Mouse (Mus musculus): ENCODE data around the gene Borcs8. TPM values are rescaled to one million over a fixed set of nuclear protein-coding genes. Genes with fewer than 3 reads are reported as not detected.

The Borcs8 gene
- polyA plus RNA-seq, 1 experiment from 2014 or later, result 38.0 TPM

DNA sequence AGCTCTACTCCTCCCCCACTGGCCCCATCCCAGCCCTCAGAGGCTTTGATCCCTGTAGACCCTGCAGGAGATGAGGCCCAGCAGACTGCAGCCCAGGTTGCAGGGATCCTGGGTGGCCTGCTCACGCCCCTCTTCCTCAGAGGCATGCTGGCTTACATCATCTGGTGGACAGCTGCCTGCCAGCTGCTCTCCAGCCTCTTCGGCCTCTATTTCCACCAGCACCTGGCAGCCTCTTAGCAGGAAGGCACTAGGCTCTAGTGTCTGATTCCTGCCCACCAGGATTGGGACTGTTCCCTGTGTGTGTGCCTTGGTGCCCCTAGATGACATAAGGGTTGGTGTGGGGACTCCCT lies 42.6 kb downstream of the Borcs8 start:
- H3K27me3 ChIP-seq (ENCODE audit: control insufficient read depth, insufficient read depth, low read length), result no peaks in the 10 kb centered on the region
- H3K4me2 ChIP-seq (ENCODE audit: low read depth, low read length), result no peak overlapping the region
- H3K36me3 ChIP-seq (ENCODE audit: control insufficient read depth, insufficient read depth, low read length), result peaks cover 12% of the 10 kb centered on the region; the same call in 1 of the 2 replicates
- ATAC-seq (ENCODE audit: insufficient read depth, low FRiP score), result no peak
- no peaks in the 10 kb centered on the region for H3K9me3 ChIP-seq (replicated peaks; ENCODE audit: control insufficient read depth, low read length)
- no peak overlapping the region for H3K27ac ChIP-seq (ENCODE audit: low read length)
- no peak overlapping the region for H3K9ac ChIP-seq (ENCODE audit: low read length)
- WGBS, result 53% methylated on average over 2 of the region's 2 CpGs
- H3K4me1 ChIP-seq (ENCODE audit: control insufficient read depth, insufficient read depth, low read length), result 0 out of 2 replicates have a peak, but pooled peaks cover 8% of the 10 kb centered on the region
- H3K4me3 ChIP-seq (replicated peaks; ENCODE audit: low read length), result no peak overlapping the region

DNA sequence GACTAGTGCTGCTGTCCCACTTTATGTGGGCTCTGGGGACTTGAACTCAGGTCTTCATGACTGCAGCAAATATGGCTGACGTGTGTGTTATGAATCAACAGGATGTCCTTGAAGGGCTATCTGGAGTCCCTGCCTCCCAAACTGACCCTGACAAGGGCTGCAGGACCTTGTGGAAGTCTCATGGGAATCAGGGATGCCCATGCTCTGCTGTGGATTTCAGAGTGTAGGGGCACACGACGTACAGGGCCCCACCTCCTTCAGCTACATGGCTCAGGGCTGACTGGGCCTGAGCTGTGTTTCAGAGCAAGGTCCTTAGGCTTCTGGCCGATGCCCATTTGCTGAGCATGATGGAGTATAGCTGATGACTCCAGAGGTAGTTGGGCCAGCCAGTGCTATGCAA lies 43.9 kb downstream of the Borcs8 start:
- 85% methylated on average over 4 of the region's 4 CpGs for WGBS
- Histone ChIP-seq H3K9ac (ENCODE audit: low read length) (no peak overlapping the region), H3K9me3 (replicated peaks; ENCODE audit: control insufficient read depth, low read length) (no peaks in the 10 kb centered on the region), H3K4me3 (replicated peaks; ENCODE audit: low read length) (no peak overlapping the region), H3K27me3 (ENCODE audit: control insufficient read depth, insufficient read depth, low read length) (no peaks in the 10 kb centered on the region), H3K36me3 (ENCODE audit: control insufficient read depth, insufficient read depth, low read length) (peaks cover 9% of the 10 kb centered on the region; the same call in 1 of the 2 replicates), H3K4me2 (ENCODE audit: low read depth, low read length) (no peak overlapping the region), H3K27ac (ENCODE audit: low read length) (no peak overlapping the region), H3K4me1 (ENCODE audit: control insufficient read depth, insufficient read depth, low read length) (0 out of 2 replicates have a peak, but pooled peaks cover 8% of the 10 kb centered on the region)
- no peak for ATAC-seq (ENCODE audit: insufficient read depth, low FRiP score)

DNA sequence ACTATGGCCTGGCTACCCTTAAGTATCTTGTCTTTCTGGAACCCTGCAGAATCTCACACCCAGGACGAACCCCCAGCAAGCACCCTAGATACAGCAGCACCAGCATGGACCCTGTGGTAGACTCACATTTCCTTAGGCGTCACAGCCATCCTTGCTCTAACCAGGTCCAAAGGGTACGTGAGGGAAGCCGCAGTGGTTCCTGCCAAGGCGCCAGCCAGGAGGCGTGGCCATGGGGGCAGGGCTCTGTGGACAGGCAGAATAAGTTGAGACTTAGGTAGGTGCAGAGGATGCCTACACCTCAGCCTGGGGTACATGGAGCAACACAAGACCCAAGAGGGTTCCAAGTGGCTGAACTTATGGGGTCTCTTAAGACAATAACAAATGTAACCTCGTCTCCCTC lies 49.4 kb downstream of the Borcs8 start:
- WGBS, result 54% methylated on average over 7 of the region's 7 CpGs
- H3K4me2 ChIP-seq (ENCODE audit: low read depth, low read length), result no peak overlapping the region
- H3K27ac ChIP-seq (ENCODE audit: low read length), result no peak overlapping the region

DNA sequence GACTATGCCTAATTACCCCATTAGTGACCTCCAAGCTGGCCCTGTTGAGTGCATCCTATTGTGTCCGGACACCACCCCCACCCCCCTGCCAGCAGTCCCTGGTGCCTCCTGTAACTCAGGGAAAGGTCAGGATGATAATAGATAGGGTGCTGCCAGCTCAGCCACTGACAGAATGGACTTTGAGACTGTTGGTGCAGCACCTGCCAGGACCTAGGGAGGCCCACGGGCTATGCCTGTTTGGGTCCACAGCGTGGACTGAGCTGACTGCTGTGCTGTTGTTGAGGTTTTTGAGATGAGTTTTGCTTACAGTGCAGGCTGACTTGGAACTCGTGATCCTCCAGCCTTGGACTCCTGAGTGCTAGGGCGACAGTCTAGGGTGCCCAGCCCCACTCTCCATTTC lies 53.9 kb downstream of the Borcs8 start:
- H3K27me3 ChIP-seq (ENCODE audit: control insufficient read depth, insufficient read depth, low read length), result no peaks in the 10 kb centered on the region
- WGBS, result 66% methylated on average over 5 of the region's 5 CpGs
- no peak overlapping the region for H3K4me3 ChIP-seq (replicated peaks; ENCODE audit: low read length)
- H3K36me3 ChIP-seq (ENCODE audit: control insufficient read depth, insufficient read depth, low read length), result no peaks in the 10 kb centered on the region
- no peak overlapping the region for H3K4me2 ChIP-seq (ENCODE audit: low read depth, low read length)
- no peak overlapping the region for H3K9ac ChIP-seq (ENCODE audit: low read length)
- 0 out of 2 replicates have a peak, but pooled peaks cover 3% of the 10 kb centered on the region for H3K4me1 ChIP-seq (ENCODE audit: control insufficient read depth, insufficient read depth, low read length)
- ATAC-seq (ENCODE audit: insufficient read depth, low FRiP score), result peak; percentile 57; the same call in 1 of the 2 replicates
- no peak overlapping the region for H3K27ac ChIP-seq (ENCODE audit: low read length)
- no peaks in the 10 kb centered on the region for H3K9me3 ChIP-seq (replicated peaks; ENCODE audit: control insufficient read depth, low read length)

More for the DNA sequence above, 49.4 kb downstream of the Borcs8 start:
- Histone ChIP-seq H3K9me3 (replicated peaks; ENCODE audit: control insufficient read depth, low read length) (no peaks in the 10 kb centered on the region), H3K4me1 (ENCODE audit: control insufficient read depth, insufficient read depth, low read length) (no peaks in the 10 kb centered on the region), H3K9ac (ENCODE audit: low read length) (no peak overlapping the region), H3K4me3 (replicated peaks; ENCODE audit: low read length) (no peak overlapping the region), H3K27me3 (ENCODE audit: control insufficient read depth, insufficient read depth, low read length) (no peaks in the 10 kb centered on the region), H3K36me3 (ENCODE audit: control insufficient read depth, insufficient read depth, low read length) (no peaks in the 10 kb centered on the region)
- ATAC-seq (ENCODE audit: insufficient read depth, low FRiP score), result peak; percentile 51; the same call in 1 of the 2 replicates

GRCm38 (mm10) chr8:70194191-70194590 lies 54.9 kb downstream of the Borcs8 start:
- H3K27me3 ChIP-seq (ENCODE audit: control insufficient read depth, insufficient read depth, low read length), result no peaks in the 10 kb centered on the region
- H3K4me3 ChIP-seq (replicated peaks; ENCODE audit: low read length), result no peak overlapping the region
- H3K27ac ChIP-seq (ENCODE audit: low read length), result no peak overlapping the region
- H3K4me2 ChIP-seq (ENCODE audit: low read depth, low read length), result no peak overlapping the region
- no peaks in the 10 kb centered on the region for H3K9me3 ChIP-seq (replicated peaks; ENCODE audit: control insufficient read depth, low read length)
- H3K4me1 ChIP-seq (ENCODE audit: control insufficient read depth, insufficient read depth, low read length), result 0 out of 2 replicates have a peak, but pooled peaks cover 3% of the 10 kb centered on the region
- H3K9ac ChIP-seq (ENCODE audit: low read length), result no peak overlapping the region
- no peak for ATAC-seq (ENCODE audit: insufficient read depth, low FRiP score)
- H3K36me3 ChIP-seq (ENCODE audit: control insufficient read depth, insufficient read depth, low read length), result no peaks in the 10 kb centered on the region
- 78% methylated on average over 3 of the region's 3 CpGs for WGBS

GRCm38 (mm10) chr8:70195762-70196161 lies 56.5 kb downstream of the Borcs8 start:
- Histone ChIP-seq H3K36me3 (ENCODE audit: control insufficient read depth, insufficient read depth, low read length) (no peaks in the 10 kb centered on the region), H3K9ac (ENCODE audit: low read length) (no peak overlapping the region)
- WGBS, result 76% methylated on average over 2 of the region's 2 CpGs

More at GRCm38 (mm10) chr8:70195762-70196161, 56.5 kb downstream of the Borcs8 start:
- no peak overlapping the region for H3K4me2 ChIP-seq (ENCODE audit: low read depth, low read length)
- no peaks in the 10 kb centered on the region for H3K9me3 ChIP-seq (replicated peaks; ENCODE audit: control insufficient read depth, low read length)
- no peak for ATAC-seq (ENCODE audit: insufficient read depth, low FRiP score)
- peaks cover 13% of the 10 kb centered on the region for H3K4me1 ChIP-seq (ENCODE audit: control insufficient read depth, insufficient read depth, low read length)
- H3K27me3 ChIP-seq (ENCODE audit: control insufficient read depth, insufficient read depth, low read length), result no peaks in the 10 kb centered on the region
- no peak overlapping the region for H3K27ac ChIP-seq (ENCODE audit: low read length)
- H3K4me3 ChIP-seq (replicated peaks; ENCODE audit: low read length), result no peak overlapping the region

Small RNA genes lying within 50 kb of the gene (microRNA-seq; reads per million reads assigned to microRNA genes)
- not detected for gene Mir7066

Other genes starting within 250 kb of the Borcs8 start
- 2.1 and 2.3 TPM in 2 replicates for gene Tssk6, start 237.3 kb upstream of the Borcs8 start, polyA plus RNA-seq (2015; fragmentation: Nextera tagmentation; extraction: Ambion mirVana)
- gene Ndufa13, start 236.9 kb upstream of the Borcs8 start, polyA plus RNA-seq (2015; fragmentation: Nextera tagmentation; extraction: Ambion mirVana), result 170 and 193 TPM in 2 replicates
- gene Yjefn3, start 236.8 kb upstream of the Borcs8 start, polyA plus RNA-seq (2015; fragmentation: Nextera tagmentation; extraction: Ambion mirVana), result 3.0 and 3.2 TPM in 2 replicates
- gene Gatad2a, start 143.1 kb upstream of the Borcs8 start, polyA plus RNA-seq (2015; fragmentation: Nextera tagmentation; extraction: Ambion mirVana), result 29.7 and 32.3 TPM in 2 replicates
- gene Mau2, start 96.8 kb upstream of the Borcs8 start, polyA plus RNA-seq (2015; fragmentation: Nextera tagmentation; extraction: Ambion mirVana), result 46.1 and 46.7 TPM in 2 replicates
- gene Sugp1, start 96.7 kb upstream of the Borcs8 start, polyA plus RNA-seq (2015; fragmentation: Nextera tagmentation; extraction: Ambion mirVana), result 39.1 and 42.0 TPM in 2 replicates
- gene Tm6sf2, start 66.6 kb upstream of the Borcs8 start, polyA plus RNA-seq (2015; fragmentation: Nextera tagmentation; extraction: Ambion mirVana), result 8.4 and 11.6 TPM in 2 replicates
- 0.28 TPM in 1 of 2 replicates, not detected in the other for gene Hapln4, start 56.0 kb upstream of the Borcs8 start, polyA plus RNA-seq (2015; fragmentation: Nextera tagmentation; extraction: Ambion mirVana)
- 0.96 and 1.4 TPM in 2 replicates for gene Ncan, start 18.6 kb upstream of the Borcs8 start, polyA plus RNA-seq (2015; fragmentation: Nextera tagmentation; extraction: Ambion mirVana)
- gene Nr2c2ap, start 8.2 kb upstream of the Borcs8 start, polyA plus RNA-seq (2015; fragmentation: Nextera tagmentation; extraction: Ambion mirVana), result 35.7 and 37.1 TPM in 2 replicates
- 14.5 and 17.1 TPM in 2 replicates for gene Rfxank, start 345 bp upstream of the Borcs8 start, polyA plus RNA-seq (2015; fragmentation: Nextera tagmentation; extraction: Ambion mirVana)
- 0.25 TPM in 2 replicates for gene Mef2b, start 212 bp downstream of the Borcs8 start, polyA plus RNA-seq (2015; fragmentation: Nextera tagmentation; extraction: Ambion mirVana)
- gene Tmem161a, start 32.9 kb downstream of the Borcs8 start, polyA plus RNA-seq (2015; fragmentation: Nextera tagmentation; extraction: Ambion mirVana), result 64.2 and 64.8 TPM in 2 replicates
- gene Slc25a42, start 72.8 kb downstream of the Borcs8 start, polyA plus RNA-seq (2015; fragmentation: Nextera tagmentation; extraction: Ambion mirVana), result 5.1 and 6.1 TPM in 2 replicates
- 25.6 and 26.4 TPM in 2 replicates for gene Sugp2, start 94.7 kb downstream of the Borcs8 start, polyA plus RNA-seq (2015; fragmentation: Nextera tagmentation; extraction: Ambion mirVana)
- 25.3 and 27.0 TPM in 2 replicates for gene Armc6, start 95.0 kb downstream of the Borcs8 start, polyA plus RNA-seq (2015; fragmentation: Nextera tagmentation; extraction: Ambion mirVana)
- 27.3 and 32.5 TPM in 2 replicates for gene Homer3, start 143.3 kb downstream of the Borcs8 start, polyA plus RNA-seq (2015; fragmentation: Nextera tagmentation; extraction: Ambion mirVana)
- 48.8 and 50.4 TPM in 2 replicates for gene Ddx49, start 163.0 kb downstream of the Borcs8 start, polyA plus RNA-seq (2015; fragmentation: Nextera tagmentation; extraction: Ambion mirVana)
- gene Cope, start 163.0 kb downstream of the Borcs8 start, polyA plus RNA-seq (2015; fragmentation: Nextera tagmentation; extraction: Ambion mirVana), result 354 and 410 TPM in 2 replicates
- gene Cers1, start 176.3 kb downstream of the Borcs8 start, polyA plus RNA-seq (2015; fragmentation: Nextera tagmentation; extraction: Ambion mirVana), result 3.8 and 4.1 TPM in 2 replicates
- 1.4 and 2.1 TPM in 2 replicates for gene Gdf1, start 190.3 kb downstream of the Borcs8 start, polyA plus RNA-seq (2015; fragmentation: Nextera tagmentation; extraction: Ambion mirVana)
- 7.4 and 8.2 TPM in 2 replicates for gene Upf1, start 213.8 kb downstream of the Borcs8 start, polyA plus RNA-seq (2015; fragmentation: Nextera tagmentation; extraction: Ambion mirVana)
- gene Comp, start 234.1 kb downstream of the Borcs8 start, polyA plus RNA-seq (2015; fragmentation: Nextera tagmentation; extraction: Ambion mirVana), result 0.15 and 0.25 TPM in 2 replicates